Mouse (Mus musculus) liver, adult 2 months (tissue): Measurements from ENCODE around the gene Fam120c.

Experiments
- CTCF ChIP-seq: fragments of 200-500 bp; IDR thresholded peaks from 2 replicates; pipeline ENCODE4 v1.5.1; 2011; ENCODE audit warnings: low read depth, low read length, control low read depth
- POLR2A ChIP-seq: fragments of 200-500 bp; IDR thresholded peaks from 2 replicates; pipeline ENCODE4 v1.6.1; 2011; ENCODE audit warnings: low read length, control low read depth; ENCODE audit not compliant: insufficient read depth; ENCODE audit errors: extremely low read depth

DNA sequence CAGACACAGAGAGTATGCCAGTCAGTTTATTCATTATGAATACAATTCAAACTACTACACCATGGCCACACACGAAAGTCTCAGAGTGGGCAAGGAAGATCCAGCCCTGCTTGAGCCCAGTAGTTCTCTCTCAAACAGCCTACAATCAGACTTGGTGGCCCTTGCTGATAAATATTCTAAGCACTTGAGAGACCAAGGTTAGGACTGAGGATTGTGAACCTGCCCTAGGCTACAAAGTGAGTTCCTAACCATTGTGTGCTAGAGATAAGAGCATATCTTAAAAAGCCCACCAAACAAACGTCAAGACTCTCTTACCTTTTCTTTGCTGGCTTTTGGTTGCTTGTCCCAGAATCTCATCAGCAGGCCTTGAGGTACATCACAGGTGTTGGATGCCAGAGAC is 10.4 kb upstream of the Fam120c start:
- no peak for TF ChIP-seq CTCF
- no peak for TF ChIP-seq POLR2A
